Mouse (Mus musculus) liver, adult 2 months (tissue): Measurements from ENCODE around the gene Bcas3. TPM values are rescaled to one million over a fixed set of nuclear protein-coding genes. Genes with fewer than 3 reads are reported as not detected.

Experiments
- DNase-seq: peaks from one replicate; pipeline ENCODE4 v3.0.0-alpha.2; 2011; ENCODE audit warnings: low read depth, low spot score; ENCODE audit errors: extremely low read depth
- H3K27ac ChIP-seq: fragments of 200-500 bp; replicated peaks from 2 replicates; pipeline ENCODE4 v1.5.1; 2012; ENCODE audit warnings: low read depth, mild to moderate bottlenecking, control low read depth, inconsistent platforms, low read length; ENCODE audit not compliant: insufficient read depth
- H3K27me3 ChIP-seq: fragments of 200-500 bp; 2 replicates; pipeline ENCODE4 v1.6.1; 2012; ENCODE audit warnings: mild to moderate bottlenecking, moderate library complexity, low read length, inconsistent platforms; ENCODE audit not compliant: control insufficient read depth, insufficient read depth
- H3K36me3 ChIP-seq: fragments of 200-500 bp; 2 replicates; pipeline ENCODE4 v1.6.1; 2012; ENCODE audit warnings: low read length, inconsistent platforms; ENCODE audit not compliant: control insufficient read depth, insufficient read depth
- H3K4me1 ChIP-seq: fragments of 200-500 bp; 2 replicates; pipeline ENCODE4 v1.6.1; 2011; ENCODE audit warnings: low read length; ENCODE audit not compliant: control insufficient read depth, insufficient read depth
- H3K4me3 ChIP-seq: fragments of 200-500 bp; 2 replicates; pipeline ENCODE4 v1.5.1; 2011; ENCODE audit warnings: low read depth, mild to moderate bottlenecking, control low read depth, low read length, moderate library complexity; ENCODE audit not compliant: insufficient read depth
- H3K79me2 ChIP-seq: fragments of 200-500 bp; 2 replicates; pipeline ENCODE4 v1.6.1; 2012; ENCODE audit warnings: inconsistent platforms, mild to moderate bottlenecking, low read length, moderate library complexity; ENCODE audit not compliant: control insufficient read depth, insufficient read depth
- H3K9ac ChIP-seq: fragments of 200-500 bp; 2 replicates; pipeline ENCODE4 v1.6.1; 2012; ENCODE audit warnings: low read depth, mild to moderate bottlenecking, control low read depth, inconsistent platforms, low read length
- CTCF ChIP-seq: fragments of 200-500 bp; IDR thresholded peaks from 2 replicates; pipeline ENCODE4 v1.5.1; 2011; ENCODE audit warnings: low read depth, low read length, control low read depth
- POLR2A ChIP-seq: fragments of 200-500 bp; IDR thresholded peaks from 2 replicates; pipeline ENCODE4 v1.6.1; 2011; ENCODE audit warnings: low read length, control low read depth; ENCODE audit not compliant: insufficient read depth; ENCODE audit errors: extremely low read depth
- WGBS: fragments of 180-500 bp; shearing (Covaris S2); methylation state at CpG from one replicate; pipeline ENCODE4 v1.1.7; 2018; 5-methylcytosine and 5-hydroxymethylcytosine counted together
- polyA plus RNA-seq: library from polyadenylated mRNA; depleted of rRNA; stranded (reverse); fragments of >200 nt; gene quantifications from 2 replicates; pipeline ENCODE4 v1.2.3, GENCODE M21; 2012
- total RNA-seq: library from RNA; depleted of rRNA; stranded (reverse); fragments of >200 nt; gene quantifications from 2 replicates; pipeline ENCODE4 v1.2.3, GENCODE M21; 2014

Gene Bcas3
- total and polyA plus RNA-seq, 2 experiments, result 16.5 to 21.4 TPM

- peaks cover 2% of the 10 kb centered on the region; the same call in 1 of the 2 replicates for H3K36me3 ChIP-seq
- H3K4me1 ChIP-seq, result no peaks in the 10 kb centered on the region
- H3K27me3 ChIP-seq, result no peaks in the 10 kb centered on the region
- TF ChIP-seq CTCF (no peak), POLR2A (no peak)
- no peak overlapping the region for H3K27ac ChIP-seq
- no peaks in the 10 kb centered on the region for H3K79me2 ChIP-seq
- H3K9ac ChIP-seq, result no peak overlapping the region
- no peak for DNase-seq
- no peak overlapping the region for H3K4me3 ChIP-seq
- 95% methylated on average over 12 of the region's 12 CpGs for WGBS
These were observed 156.4 kb downstream of the Bcas3 start for GRCm38 (mm10) chr11:85509334-85509733.

DNA sequence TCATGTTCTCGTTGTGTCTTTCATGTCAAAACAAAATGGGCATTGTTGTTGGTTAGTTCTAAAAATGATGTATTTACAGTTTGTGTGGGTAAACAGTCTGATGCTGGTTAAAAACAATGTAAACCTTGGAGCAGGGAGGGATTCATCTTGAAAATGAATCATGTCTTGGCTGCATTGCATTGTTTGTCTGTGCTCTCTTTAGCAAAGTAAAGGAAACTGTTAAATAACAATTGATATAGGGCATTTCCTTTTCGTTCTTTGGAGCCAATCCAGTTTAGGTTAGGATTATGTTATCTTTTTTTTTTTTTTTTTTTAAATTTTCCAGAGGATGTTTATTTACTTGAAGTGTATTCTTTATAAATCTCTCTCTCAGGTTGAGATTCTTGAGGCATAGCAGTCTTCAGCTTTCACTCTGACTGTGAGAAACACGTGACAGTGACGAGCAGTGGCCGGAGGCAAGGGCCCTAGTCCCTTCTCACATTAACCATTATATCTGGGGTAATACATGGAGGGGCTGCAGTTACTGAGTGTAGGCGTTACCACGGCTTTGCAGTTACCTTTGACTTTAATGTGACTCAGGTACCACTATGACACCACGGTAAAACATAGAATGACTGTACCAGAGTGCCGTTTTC lies 158.4 kb downstream of the Bcas3 start:
- H3K9ac ChIP-seq, result no peak overlapping the region
- peaks cover 2% of the 10 kb centered on the region; the same call in 1 of the 2 replicates for H3K36me3 ChIP-seq
- H3K4me3 ChIP-seq, result no peak overlapping the region
- no peaks in the 10 kb centered on the region for H3K27me3 ChIP-seq
- WGBS, result 80% methylated on average over 9 of the region's 9 CpGs
- 0 out of 2 replicates have a peak overlapping the region, but pooled peaks have one; percentile 52 for H3K27ac ChIP-seq
- no peak for DNase-seq
- no peak for TF ChIP-seq CTCF
- no peak for TF ChIP-seq POLR2A
- no peaks in the 10 kb centered on the region; the same call in 1 of the 2 replicates for H3K4me1 ChIP-seq
- H3K79me2 ChIP-seq, result no peaks in the 10 kb centered on the region

- no peak for DNase-seq
- Histone ChIP-seq H3K79me2 (no peaks in the 10 kb centered on the region), H3K27me3 (no peaks in the 10 kb centered on the region), H3K4me3 (no peak overlapping the region), H3K36me3 (no peaks in the 10 kb centered on the region), H3K9ac (no peak overlapping the region), H3K27ac (no peak overlapping the region), H3K4me1 (peaks cover 2% of the 10 kb centered on the region; the same call in 1 of the 2 replicates)
- TF ChIP-seq POLR2A (no peak), CTCF (no peak)
- WGBS, result 91% methylated on average over 7 of the region's 7 CpGs
These were observed 163.8 kb downstream of the Bcas3 start for GRCm38 (mm10) chr11:85516724-85517123.

DNA sequence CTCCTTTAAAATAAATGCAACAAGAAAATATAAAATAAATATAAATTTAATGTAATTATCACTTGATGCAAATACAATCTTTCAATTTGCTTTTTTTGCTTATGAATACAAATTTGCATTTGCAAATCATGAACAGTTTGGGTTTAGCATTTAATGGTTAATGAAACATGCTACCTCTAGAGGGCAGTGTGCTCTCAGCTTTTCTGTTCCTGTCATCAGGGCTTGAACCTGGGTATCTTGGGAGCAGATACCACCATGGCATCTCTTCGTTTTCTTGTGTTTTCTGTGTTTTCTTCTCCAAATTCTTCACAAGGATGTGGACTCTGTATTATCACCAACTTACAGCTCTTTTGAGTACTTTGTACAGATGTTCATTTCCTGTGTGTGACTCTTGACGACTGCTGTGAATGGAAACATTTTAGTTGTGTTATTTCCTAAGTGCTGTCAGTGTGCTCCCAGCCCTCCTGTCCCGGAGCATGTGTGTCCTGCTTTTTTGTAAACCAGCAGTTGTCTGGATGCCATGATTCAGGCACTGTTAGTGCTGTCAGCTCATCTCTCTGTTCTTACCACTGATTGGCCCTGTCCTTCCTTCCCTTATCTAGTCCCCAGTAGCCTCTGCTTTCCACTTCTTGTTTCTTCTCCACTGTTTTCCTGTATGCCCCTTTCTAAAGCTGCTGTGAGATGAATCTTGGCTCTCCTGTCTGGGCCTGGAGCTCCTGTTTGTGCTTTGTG lies 165.2 kb downstream of the Bcas3 start:
- no peak overlapping the region for H3K9ac ChIP-seq
- no peaks in the 10 kb centered on the region for H3K79me2 ChIP-seq
- 47% methylated on average over 3 of the region's 3 CpGs for WGBS
- no peak overlapping the region for H3K4me3 ChIP-seq
- H3K27me3 ChIP-seq, result no peaks in the 10 kb centered on the region
- peak; percentile 37 for DNase-seq
- H3K36me3 ChIP-seq, result no peaks in the 10 kb centered on the region
- peaks cover 2% of the 10 kb centered on the region; the same call in 1 of the 2 replicates for H3K4me1 ChIP-seq
- TF ChIP-seq POLR2A (no peak), CTCF (peak; percentile 31)
- peak overlapping the region; percentile 32; the same call in 1 of the 2 replicates for H3K27ac ChIP-seq

- DNase-seq, result no peak
- TF ChIP-seq POLR2A (no peak), CTCF (no peak)
- Histone ChIP-seq H3K9ac (no peak overlapping the region), H3K79me2 (no peaks in the 10 kb centered on the region), H3K36me3 (no peaks in the 10 kb centered on the region), H3K27me3 (no peaks in the 10 kb centered on the region), H3K27ac (peak overlapping the region; percentile 49), H3K4me3 (no peak overlapping the region), H3K4me1 (peaks cover 2% of the 10 kb centered on the region; the same call in 1 of the 2 replicates)
- 90% methylated on average over 12 of the region's 12 CpGs for WGBS
These were observed 167.3 kb downstream of the Bcas3 start for GRCm38 (mm10) chr11:85520236-85520635.

- no peaks in the 10 kb centered on the region for H3K36me3 ChIP-seq
- H3K27me3 ChIP-seq, result no peaks in the 10 kb centered on the region
- 62% methylated on average over 4 of the region's 4 CpGs for WGBS
- peak; percentile 58 for DNase-seq
- TF ChIP-seq POLR2A (no peak), CTCF (no peak)
- H3K4me1 ChIP-seq, result peaks cover 2% of the 10 kb centered on the region; the same call in 1 of the 2 replicates
- no peaks in the 10 kb centered on the region for H3K79me2 ChIP-seq
- H3K4me3 ChIP-seq, result no peak overlapping the region
- no peak overlapping the region for H3K9ac ChIP-seq
- H3K27ac ChIP-seq, result no peak overlapping the region
These were observed 168.0 kb downstream of the Bcas3 start for GRCm38 (mm10) chr11:85520996-85521395.
